Mouse (Mus musculus): ENCODE measurements around the gene Tns1. TPM values are rescaled to one million over a fixed set of nuclear protein-coding genes. Genes with fewer than 3 reads are reported as not detected.

The Tns1 gene
- total RNA-seq, 1 experiment from 2014 or later, result 436 TPM

GRCm38 (mm10) chr1:73991226-73991625 is 133.0 kb downstream of the Tns1 start:
- DNase-seq, result no peak

DNA sequence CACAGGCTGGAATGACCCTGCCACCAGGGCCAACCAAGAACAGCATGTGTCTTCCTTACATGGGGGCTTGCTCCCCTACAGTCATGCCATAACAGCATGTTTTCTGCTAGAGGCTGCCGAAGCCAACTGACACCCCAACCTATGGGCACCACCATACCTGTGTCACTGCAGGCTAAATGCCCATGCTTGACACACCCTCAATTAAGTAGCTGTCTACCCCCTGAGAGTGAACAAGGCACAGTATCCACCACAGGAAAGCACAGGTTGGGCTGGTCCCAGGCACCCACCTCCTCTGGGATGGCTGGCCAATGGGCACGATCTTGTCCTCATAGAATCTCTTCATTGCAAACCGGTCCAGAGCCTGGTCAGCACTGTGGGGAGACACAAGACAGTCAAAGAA is 134.2 kb downstream of the Tns1 start:
- DNase-seq, result no peak

- DNase-seq, result no peak
These were observed 136.5 kb downstream of the Tns1 start for GRCm38 (mm10) chr1:73987705-73988201.

DNA sequence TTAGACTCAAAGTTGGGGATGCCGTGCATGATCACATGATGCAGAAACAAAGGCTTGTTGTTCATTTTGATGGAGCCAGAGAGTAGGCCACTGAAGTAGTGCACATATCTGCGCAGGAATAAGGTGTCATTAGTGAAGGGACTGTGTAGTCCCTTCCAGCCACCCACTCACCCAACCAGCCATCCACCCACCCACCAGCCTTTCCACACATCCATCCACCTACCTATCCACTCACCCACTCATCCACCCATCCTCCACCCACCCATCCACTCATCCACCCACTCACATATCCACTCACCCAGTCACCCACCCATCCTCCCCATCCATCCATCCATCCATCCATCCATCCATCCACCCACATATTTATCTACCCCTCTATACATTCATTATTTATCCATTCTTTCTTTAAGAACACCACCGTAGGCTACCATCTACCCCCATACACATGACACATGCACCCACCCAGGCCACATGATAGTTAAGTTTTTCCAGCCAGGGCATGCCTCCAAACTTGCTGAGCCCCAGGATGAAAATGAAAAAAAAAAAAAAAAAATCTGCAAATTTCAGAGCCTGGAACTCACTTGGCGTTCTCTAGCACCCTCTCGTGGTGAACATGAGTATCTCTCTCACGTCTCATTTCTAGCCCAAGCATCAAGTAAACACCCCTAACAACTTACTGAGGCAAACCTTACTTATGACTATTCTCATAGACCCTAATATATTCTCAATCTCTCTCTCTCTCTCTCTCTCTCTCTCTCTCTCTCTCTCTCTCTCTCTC is 137.8 kb downstream of the Tns1 start:
- DNase-seq, result no peak

- DNase-seq, result no peak
These were observed 138.6 kb downstream of the Tns1 start for GRCm38 (mm10) chr1:73985611-73986010.

DNA sequence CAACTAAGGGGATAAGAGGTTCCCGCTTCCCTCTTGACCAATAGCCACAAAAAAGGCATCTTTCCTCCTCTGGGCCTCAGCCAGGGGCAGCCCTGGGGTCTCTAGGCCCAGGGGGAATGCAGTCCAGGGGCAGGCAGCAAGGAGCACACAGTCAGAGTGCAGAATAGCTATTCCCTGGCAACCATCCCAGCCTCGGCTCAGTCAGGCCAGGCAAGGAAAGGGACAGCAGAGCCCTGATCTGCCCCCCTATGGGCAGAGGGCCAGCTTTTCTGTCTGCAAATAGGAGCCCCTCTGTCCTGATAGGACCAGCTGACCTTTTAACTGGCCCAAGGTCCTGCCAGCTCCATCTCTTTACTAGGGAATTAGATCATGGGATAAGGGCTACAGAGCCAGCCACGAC is 145.0 kb downstream of the Tns1 start:
- DNase-seq, result no peak

DNA sequence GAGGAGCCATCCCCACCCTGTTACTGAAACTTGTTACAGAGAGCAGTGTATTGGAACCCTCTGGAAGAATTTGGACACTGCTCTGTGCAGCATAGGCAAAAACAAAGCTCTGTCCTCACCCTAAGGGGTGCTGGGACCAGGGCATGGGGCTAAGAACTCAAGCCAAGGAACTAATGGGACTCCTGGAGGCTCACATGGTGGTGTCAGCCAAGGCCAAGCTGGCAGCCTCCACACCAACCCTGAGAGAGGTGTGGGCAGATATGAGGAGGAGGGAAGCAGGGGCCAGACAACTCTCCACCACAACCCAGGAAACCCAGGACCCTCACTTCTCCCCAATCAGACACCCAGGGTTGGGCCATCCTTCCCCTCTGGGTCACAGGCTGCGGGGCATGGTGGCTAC is 145.7 kb downstream of the Tns1 start:
- no peak for DNase-seq

DNA sequence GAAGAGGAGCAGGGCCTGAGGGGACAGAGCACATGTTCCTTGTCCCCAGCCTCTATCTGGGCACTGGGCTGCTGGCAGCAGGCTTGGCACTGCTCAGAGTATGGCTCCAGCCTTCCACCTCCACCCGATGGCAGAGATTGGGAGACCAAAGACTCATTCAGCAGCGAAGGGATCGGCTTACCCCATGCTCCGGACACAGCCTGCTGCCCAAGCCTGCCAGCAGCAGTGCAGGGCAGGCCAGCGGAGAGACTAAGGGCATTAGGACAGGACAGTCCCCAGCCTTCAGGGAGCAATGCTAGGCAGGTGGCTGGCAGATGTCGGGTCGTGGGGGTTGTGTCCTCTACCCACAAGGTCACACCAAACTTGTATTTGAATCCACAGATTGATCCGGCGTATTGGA is 150.3 kb downstream of the Tns1 start:
- no peak for DNase-seq

GRCm38 (mm10) chr1:73972726-73973125 is 151.5 kb downstream of the Tns1 start:
- no peak for DNase-seq

DNA sequence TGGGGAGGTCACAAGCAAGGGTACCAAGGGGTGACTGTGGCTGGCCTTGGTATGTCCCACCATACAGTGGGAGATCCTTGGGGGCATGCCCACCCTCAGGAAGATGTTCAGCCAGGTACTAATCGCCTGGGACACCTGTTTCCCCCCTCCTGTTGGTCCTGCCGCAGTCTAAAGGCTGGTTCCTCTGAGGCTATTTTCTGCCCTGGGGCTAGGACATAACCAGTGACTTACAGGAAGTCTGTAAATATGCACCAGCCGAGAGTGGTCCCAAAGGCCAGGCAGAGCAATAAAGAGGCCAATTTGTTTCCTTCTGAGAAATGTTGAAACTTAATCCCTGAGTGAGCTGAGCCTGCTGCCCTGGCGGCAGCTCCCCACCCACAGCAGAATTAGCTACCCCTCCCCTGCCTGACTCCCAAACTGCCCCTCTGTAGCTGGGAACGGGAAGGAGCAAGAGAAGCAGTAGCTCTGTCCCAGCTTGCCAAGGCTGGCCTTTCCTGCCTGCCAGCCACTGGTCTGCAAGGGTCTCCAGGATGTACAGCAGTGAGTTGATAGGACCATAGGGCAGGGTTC is 154.0 kb downstream of the Tns1 start:
- DNase-seq, result no peak

DNA sequence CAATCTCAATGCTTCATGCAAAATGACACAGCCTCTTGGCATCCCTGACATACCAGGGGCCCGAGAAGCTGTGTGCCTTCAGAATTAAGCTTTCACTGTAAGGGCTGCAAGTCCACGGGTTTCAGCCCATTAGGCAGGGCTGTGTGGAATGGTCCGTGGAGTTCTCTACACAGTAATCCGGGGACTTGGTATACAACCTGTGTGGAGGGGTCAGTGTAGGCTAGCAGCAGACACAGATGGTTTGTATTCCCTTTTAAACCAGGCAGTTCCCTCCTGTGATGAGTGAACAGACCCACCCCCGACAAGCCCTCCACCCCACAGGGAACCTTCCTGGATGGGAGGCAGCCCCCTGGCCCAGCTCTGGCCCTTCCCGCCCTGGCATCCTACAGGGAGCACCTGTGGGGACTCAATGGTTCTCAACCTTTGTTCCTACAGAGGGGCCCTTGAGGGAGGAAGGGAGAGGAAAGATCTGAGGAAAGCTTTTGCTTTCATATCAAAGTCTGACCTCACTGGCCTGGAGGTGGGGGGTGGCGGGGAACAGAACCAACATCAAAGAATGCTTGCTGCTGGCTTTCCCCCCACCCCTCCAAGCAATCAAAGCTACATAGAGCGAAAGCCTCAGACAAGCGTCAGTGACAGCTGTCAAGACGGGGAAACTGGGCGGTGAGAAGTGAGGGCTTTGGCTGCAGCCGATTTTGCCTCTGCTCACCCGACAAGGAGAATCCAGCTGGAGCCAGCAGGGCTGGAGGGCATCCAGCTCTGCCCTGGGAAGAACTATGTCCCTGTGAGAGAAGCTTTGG is 155.3 kb downstream of the Tns1 start:
- DNase-seq, result no peak

- DNase-seq, result no peak
These were observed 157.6 kb downstream of the Tns1 start for GRCm38 (mm10) chr1:73966411-73967238.

- DNase-seq, result no peak
These were observed 160.0 kb downstream of the Tns1 start for GRCm38 (mm10) chr1:73964151-73964743.

GRCm38 (mm10) chr1:73963626-73964025 is 160.6 kb downstream of the Tns1 start:
- DNase-seq, result peak; percentile 85

DNA sequence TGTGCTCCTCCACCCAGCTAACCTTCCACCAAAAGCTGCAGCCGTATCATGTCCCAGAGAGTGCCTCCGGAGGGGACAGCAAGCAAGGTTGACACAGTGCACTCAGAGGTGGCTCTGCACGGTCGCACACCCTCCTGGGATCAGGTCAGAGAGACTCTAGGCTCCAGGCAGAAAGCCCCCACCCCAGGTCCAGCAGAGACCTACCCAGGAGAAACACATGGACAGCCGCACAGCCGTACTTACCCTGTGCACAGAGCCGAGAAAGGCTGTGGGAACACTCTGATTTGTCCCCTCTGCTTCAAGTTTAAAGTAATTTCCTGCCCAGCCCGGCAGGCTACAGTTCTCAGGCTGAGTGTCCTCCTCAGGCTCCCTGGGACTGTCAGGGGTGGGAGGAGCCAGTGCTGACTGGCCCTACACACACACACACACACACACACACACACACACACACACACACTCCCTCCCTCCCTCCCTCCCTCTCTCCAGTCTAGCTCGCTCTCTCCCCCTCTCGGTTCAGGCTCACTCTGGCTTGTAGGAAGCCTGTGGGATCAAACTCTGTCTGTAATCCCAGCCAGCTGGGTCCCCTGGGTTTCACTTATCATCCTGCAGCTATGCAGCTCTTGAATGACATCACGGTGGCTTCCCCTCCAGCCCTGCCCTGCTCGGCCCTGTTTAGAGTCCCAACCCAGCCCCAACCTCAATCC is 161.4 kb downstream of the Tns1 start:
- DNase-seq, result peak; percentile 67

DNA sequence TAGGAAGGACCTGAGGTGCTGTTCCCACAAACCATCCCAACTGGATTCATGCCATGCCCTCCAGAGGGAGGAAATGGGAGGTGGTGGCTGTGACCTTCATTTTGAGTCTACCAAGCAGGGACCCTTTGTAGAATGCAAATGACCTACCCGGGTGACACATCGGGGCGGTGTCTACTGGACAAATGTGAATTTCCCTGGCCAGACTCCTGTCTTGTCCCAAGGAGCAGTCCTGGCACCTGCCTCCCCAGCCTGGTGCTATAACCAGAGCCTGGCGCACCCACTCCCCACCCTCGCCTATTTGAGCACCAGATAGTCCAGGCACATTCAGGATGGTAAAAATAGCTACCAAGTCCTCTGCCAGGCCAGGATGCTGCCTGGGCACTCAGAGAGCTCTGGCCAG is 162.2 kb downstream of the Tns1 start:
- DNase-seq, result no peak

DNA sequence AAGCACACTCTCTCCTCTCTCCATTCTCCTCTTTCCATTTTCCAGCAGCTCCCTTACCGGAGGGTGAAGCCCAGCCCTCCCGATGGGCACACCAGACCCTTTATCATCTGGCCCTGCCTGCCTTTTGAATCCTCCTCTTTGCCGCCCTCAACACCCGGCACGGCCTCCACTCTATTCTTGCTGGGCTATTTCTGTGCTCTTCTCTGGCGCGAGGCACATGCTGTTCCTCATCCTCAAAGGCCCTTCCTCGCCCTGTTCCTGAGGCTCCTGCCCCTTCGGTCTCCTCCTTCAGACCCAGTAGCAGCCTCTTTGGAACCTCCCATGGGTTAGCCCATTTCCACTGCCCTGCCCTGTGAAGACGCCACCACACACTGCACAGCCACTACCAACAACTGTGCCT is 164.5 kb downstream of the Tns1 start:
- DNase-seq, result no peak

DNA sequence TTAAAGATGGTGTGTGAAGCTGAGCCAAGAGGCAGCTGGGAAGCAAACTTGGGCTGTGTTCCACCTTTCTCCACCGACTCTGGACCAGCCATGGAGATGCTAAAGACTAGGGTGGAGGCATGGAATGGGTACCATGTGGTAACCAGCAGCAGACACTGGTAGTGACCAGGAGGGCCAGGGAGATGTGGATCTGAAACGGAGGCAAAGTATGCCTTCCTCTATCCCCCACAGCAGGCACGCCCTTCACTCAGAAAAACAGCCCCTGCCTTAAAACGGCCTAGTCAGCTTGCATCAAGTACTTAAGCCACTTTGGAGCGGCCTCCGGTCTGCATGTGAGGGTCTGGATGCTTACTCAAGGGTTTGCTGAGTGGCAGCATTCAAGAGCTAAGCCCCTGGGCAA is 164.9 kb downstream of the Tns1 start:
- DNase-seq, result no peak

GRCm38 (mm10) chr1:73958210-73958983 is 165.9 kb downstream of the Tns1 start:
- DNase-seq, result no peak

GRCm38 (mm10) chr1:73957428-73957827 is 166.8 kb downstream of the Tns1 start:
- DNase-seq, result no peak

Data from adrenal gland, postnatal 25 days (tissue).